Mouse (Mus musculus): ENCODE measurements around the gene Slc41a3. TPM values are rescaled to one million over a fixed set of nuclear protein-coding genes. Genes with fewer than 3 reads are reported as not detected.

The Slc41a3 gene
- total and polyA plus RNA-seq, 3 experiments, result 0.10 to 0.59 (median 0.15) TPM

DNA sequence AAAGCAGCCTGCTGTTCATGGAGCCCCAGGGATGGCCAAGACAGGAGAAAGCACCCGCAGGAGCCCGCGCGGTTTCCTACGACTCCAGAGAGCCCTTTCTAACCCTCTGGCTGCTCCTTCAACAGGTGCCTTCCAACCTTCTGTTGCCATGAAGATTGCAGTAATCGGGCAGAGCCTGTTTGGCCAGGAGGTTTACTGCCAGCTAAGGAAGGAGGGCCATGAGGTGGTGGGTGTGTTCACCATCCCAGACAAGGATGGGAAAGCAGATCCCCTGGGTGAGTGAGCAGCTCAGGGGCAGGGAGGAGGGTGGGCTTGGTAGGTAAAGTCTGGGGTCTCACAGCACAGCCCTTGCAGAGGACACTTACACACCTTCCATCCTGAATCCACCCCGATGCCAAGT lies 47.4 kb upstream of the Slc41a3 start:
- Histone ChIP-seq H3K4me3 (replicated peaks in 1 of 3; ENCODE audit: low read depth in 2 of 3, low read length in 2 of 3, poor library complexity in 1 of 3) (no peak overlapping the region), H3K4me1 (ENCODE audit: control insufficient read depth in 1 of 2, insufficient read depth in 2 of 2) (no peaks in the 10 kb centered on the region), H3K4me2 (ENCODE audit: insufficient read depth, low read depth, poor library complexity, severe bottlenecking) (no peak overlapping the region), H3K27me3 (replicated peaks) (peaks cover 76% of the 10 kb centered on the region), H3K27ac (ENCODE audit: insufficient read depth, low read depth) (no peak overlapping the region), H3K9ac (ENCODE audit: insufficient read depth, low read depth) (no peak overlapping the region), H3K36me3 (replicated peaks in 1 of 2; ENCODE audit: control insufficient read depth in 1 of 2, insufficient read depth in 1 of 2, low read length in 1 of 2) (no peaks in the 10 kb centered on the region), H3K9me3 (replicated peaks; ENCODE audit: low read length) (peaks cover 5% of the 10 kb centered on the region), H3K79me2 (replicated peaks; ENCODE audit: control insufficient read depth, extremely low read depth, insufficient read depth, poor library complexity, severe bottlenecking) (no peaks in the 10 kb centered on the region)
- DNase-seq (ENCODE audit: extremely low read depth), result no peak
- dilution Hi-C loops (cut with MboI; ENCODE audit: extremely low pct_ligation_motif_present, extremely low pct_unique_long_range_greater_than_20kb, low sequenced_read_pairs) (no loop called here), in situ Hi-C loops (cut with MboI; ENCODE audit: low pct_ligation_motif_present, low pct_unique_long_range_greater_than_20kb, low sequenced_read_pairs) (no loop called here)
- TF ChIP-seq TCF12 (IDR thresholded peaks at IDR 0.05; ENCODE audit: low read depth, low read length), result no peak
- TF ChIP-seq PAX5 (IDR thresholded peaks at IDR 0.05; ENCODE audit: low read length), result no peak
- no peak for TF ChIP-seq ZNF384 (IDR thresholded peaks at IDR 0.05; ENCODE audit: low read depth, low read length)
- TF ChIP-seq IRF4 (IDR thresholded peaks at IDR 0.05; ENCODE audit: low read depth, low read length), result no peak
- no peak for TF ChIP-seq MYC (IDR thresholded peaks at IDR 0.05; ENCODE audit: low read depth, low read length)
- TF ChIP-seq NELFE (IDR thresholded peaks at IDR 0.05; ENCODE audit: low read depth, low read length), result no peak

DNA sequence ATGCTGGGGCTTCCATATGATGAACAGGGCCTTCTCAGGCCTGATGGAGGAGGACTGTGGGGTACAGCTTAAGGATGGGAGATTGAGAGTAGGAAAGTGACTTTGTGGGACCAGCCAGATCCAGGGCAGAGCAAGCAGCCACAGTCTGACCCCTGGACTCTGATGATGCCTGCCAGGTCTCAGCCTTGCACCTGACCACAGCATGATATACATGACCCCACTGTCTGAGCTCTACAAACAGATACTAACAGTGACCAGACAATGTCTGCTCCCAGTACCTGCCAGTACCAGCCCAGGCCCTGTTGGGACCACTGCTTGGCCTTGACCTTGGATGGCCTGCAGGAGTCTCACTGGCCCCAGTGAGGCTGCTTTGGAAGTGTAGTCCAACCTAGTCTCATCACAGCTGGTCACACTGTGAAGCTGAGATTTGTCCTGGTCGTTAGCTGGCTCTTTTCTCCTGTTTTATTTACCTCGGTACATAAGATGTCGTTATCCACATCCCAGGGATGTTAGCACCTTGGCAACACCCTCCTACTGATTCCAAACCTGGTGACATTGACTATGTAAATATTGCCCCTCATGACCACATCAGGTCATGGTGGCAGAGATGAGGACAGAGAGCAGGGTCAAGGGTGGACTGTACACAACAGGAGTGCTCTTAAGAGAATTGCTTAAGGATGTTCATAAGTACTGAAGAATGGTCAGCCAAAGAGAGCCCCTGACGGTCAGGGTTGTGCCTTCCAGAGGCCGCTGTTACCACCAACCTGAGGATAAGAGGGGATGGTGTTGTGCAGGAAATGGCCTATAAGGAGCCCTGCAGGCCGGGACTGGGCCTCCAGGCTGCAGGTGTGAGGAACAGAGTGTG lies 46.5 kb upstream of the Slc41a3 start:
- H3K36me3 ChIP-seq (replicated peaks in 1 of 2; ENCODE audit: control insufficient read depth in 1 of 2, insufficient read depth in 1 of 2, low read length in 1 of 2), result no peaks in the 10 kb centered on the region

More for the DNA sequence above, 46.5 kb upstream of the Slc41a3 start:
- Histone ChIP-seq H3K79me2 (replicated peaks; ENCODE audit: control insufficient read depth, extremely low read depth, insufficient read depth, poor library complexity, severe bottlenecking) (no peaks in the 10 kb centered on the region), H3K4me3 (replicated peaks in 1 of 3; ENCODE audit: low read depth in 2 of 3, low read length in 2 of 3, poor library complexity in 1 of 3) (no peak overlapping the region), H3K4me2 (ENCODE audit: insufficient read depth, low read depth, poor library complexity, severe bottlenecking) (no peak overlapping the region), H3K9me3 (replicated peaks; ENCODE audit: low read length) (peaks cover 5% of the 10 kb centered on the region), H3K4me1 (ENCODE audit: control insufficient read depth in 1 of 2, insufficient read depth in 2 of 2) (no peaks in the 10 kb centered on the region), H3K27ac (ENCODE audit: insufficient read depth, low read depth) (no peak overlapping the region), H3K9ac (ENCODE audit: insufficient read depth, low read depth) (no peak overlapping the region), H3K27me3 (replicated peaks) (peaks cover 80% of the 10 kb centered on the region)
- in situ Hi-C loops (cut with MboI; ENCODE audit: low pct_ligation_motif_present, low pct_unique_long_range_greater_than_20kb, low sequenced_read_pairs), result no loop called here
- TF ChIP-seq MYC (IDR thresholded peaks at IDR 0.05; ENCODE audit: low read depth, low read length), result no peak
- no peak for TF ChIP-seq MEF2A (IDR thresholded peaks at IDR 0.05; ENCODE audit: borderline replicate concordance, low read depth, low read length)
- TF ChIP-seq UBTF (IDR thresholded peaks at IDR 0.05; ENCODE audit: low read depth, low read length), result no peak
- no peak for TF ChIP-seq ZKSCAN1 (IDR thresholded peaks at IDR 0.05; ENCODE audit: borderline replicate concordance, low read depth, low read length)
- no peak for TF ChIP-seq RCOR1 (conservative IDR thresholded peaks at IDR 0.05; ENCODE audit: low read depth, low read length)
- no peak for TF ChIP-seq MAX (IDR thresholded peaks at IDR 0.05; ENCODE audit: low read length)
- no peak for TF ChIP-seq POLR2AphosphoS2 (IDR thresholded peaks at IDR 0.05; ENCODE audit: low read depth, low read length)
- TF ChIP-seq SIN3A (IDR thresholded peaks at IDR 0.05; ENCODE audit: low read length), result no peak
- no peak for TF ChIP-seq ZMIZ1 (IDR thresholded peaks at IDR 0.05; ENCODE audit: low read depth, low read length)
- no peak for TF ChIP-seq EP300 (IDR thresholded peaks at IDR 0.05; ENCODE audit: low read length)
- TF ChIP-seq CHD2 (IDR thresholded peaks at IDR 0.05; ENCODE audit: low read length), result no peak
- TF ChIP-seq ELF1 (IDR thresholded peaks at IDR 0.05; ENCODE audit: low read depth, low read length), result no peak
- TF ChIP-seq CHD1 (IDR thresholded peaks at IDR 0.05; ENCODE audit: low read depth, low read length), result no peak
- TF ChIP-seq USF2 (conservative IDR thresholded peaks at IDR 0.05; ENCODE audit: low read depth, low read length), result no peak
- no peak for TF ChIP-seq MAZ (IDR thresholded peaks at IDR 0.05; ENCODE audit: low read depth, low read length)
- TF ChIP-seq MXI1 (IDR thresholded peaks at IDR 0.05; ENCODE audit: low read depth, low read length), result no peak
- TF ChIP-seq IRF4 (IDR thresholded peaks at IDR 0.05; ENCODE audit: low read depth, low read length), result no peak
- no peak for TF ChIP-seq TBP (conservative IDR thresholded peaks at IDR 0.05; ENCODE audit: low read depth, low read length)
- no peak for TF ChIP-seq E2F4 (IDR thresholded peaks at IDR 0.05; ENCODE audit: insufficient replicate concordance, low read depth, low read length)
- dilution Hi-C loops (cut with MboI; ENCODE audit: extremely low pct_ligation_motif_present, extremely low pct_unique_long_range_greater_than_20kb, low sequenced_read_pairs), result no loop called here
- no peak for DNase-seq (ENCODE audit: extremely low read depth)

Data from CH12.LX (cell line).